Comparison of ENCODE assay signal across 30 mouse cellular contexts in genomic region chr16:34167042-34167441, GRCm38 (mm10).
DNase-seq lines count a peak whose midpoint lies in the region; ATAC-seq and TF ChIP-seq lines count a peak whose summit lies in the region.
"Had no signal": no experiment of that assay in that cellular context is flagged by ENCODE, and none has a peak within 500 bp of the region (broad histone marks: within the 10 kb centered on the region; RNA-seq: fewer than 3 reads in every experiment).

No protein-coding gene starts in this region.

- no peak for ATAC-seq in hindbrain, embryonic 14.5 days (ENCODE audit: low FRiP score)
- ATAC-seq in hindbrain, embryonic 12.5 days (ENCODE audit: low FRiP score) = no peak
- no peak for ATAC-seq in midbrain, embryonic 14.5 days (ENCODE audit: low FRiP score, low TSS enrichment)
- ATAC-seq in midbrain, embryonic 11.5 days (ENCODE audit: low FRiP score) = no peak
- ATAC-seq in forebrain, postnatal 0 days = 0 out of 2 replicates have a peak, but pooled peaks have one; percentile 27
- ATAC-seq: activated CD4-positive, CD25-positive, alpha-beta regulatory T cell, adult 4 months; inflammation-experienced regulatory T-cells, adult 6 months; liver, embryonic 12.5 days; liver, postnatal 0 days; lung, postnatal 0 days had no signal

- peaks cover 50% of the 10 kb centered on the region for H3K36me3 ChIP-seq in hindbrain, embryonic 14.5 days (replicated peaks; ENCODE audit: control insufficient read depth, insufficient read depth)
- H3K36me3 ChIP-seq in hindbrain, embryonic 12.5 days = peaks cover 43% of the 10 kb centered on the region
- peaks cover 24% of the 10 kb centered on the region for H3K36me3 ChIP-seq in midbrain, embryonic 14.5 days (ENCODE audit: control insufficient read depth, insufficient read depth, low read length)
- H3K36me3 ChIP-seq in midbrain, embryonic 11.5 days (ENCODE audit: control insufficient read depth, insufficient read depth, low read length) = peaks cover under 1% of the 10 kb centered on the region; the same call in 1 of the 2 replicates
- H3K36me3 ChIP-seq in forebrain, postnatal 0 days (ENCODE audit: insufficient read depth) = peaks cover 41% of the 10 kb centered on the region
- H3K36me3 ChIP-seq: liver, embryonic 12.5 days; stomach, embryonic 15.5 days had no signal

- no peak for DNase-seq in hindbrain, embryonic 14.5 days (ENCODE audit: low spot score)
- peak; percentile 36 for DNase-seq in midbrain, embryonic 14.5 days
- DNase-seq in midbrain, embryonic 11.5 days (ENCODE audit: low spot score, missing footprints) = no peak
- no peak for DNase-seq in forebrain, postnatal 0 days
- DNase-seq in gastrocnemius, postnatal 4 days (ENCODE audit: low spot score in 2 of 2) = no peak
- no peak for DNase-seq in spleen, postnatal 4 days (ENCODE audit: low spot score in 2 of 2)
- DNase-seq: adrenal gland, adult 2 months; adrenal gland, postnatal 36 days; B cell, adult 2 months; cerebellum, adult 8-10 months; cerebellum, postnatal 25 days; gastrocnemius, postnatal 25 days; heart, postnatal 10 days; kidney, adult 11 months; kidney, postnatal 14 days; left cerebral cortex, postnatal 4 days; liver, postnatal 0 days; lung, postnatal 4 days; retina, postnatal 1 day; right cerebral cortex, postnatal 14 days had no signal

- 64% methylated on average over 5 of the region's 5 CpGs for WGBS in hindbrain, embryonic 14.5 days
- 74% methylated on average over 5 of the region's 5 CpGs for WGBS in hindbrain, embryonic 12.5 days
- WGBS in midbrain, embryonic 14.5 days = 49% methylated on average over 5 of the region's 5 CpGs
- 73% methylated on average over 5 of the region's 5 CpGs for WGBS in midbrain, embryonic 11.5 days
- 27% methylated on average over 5 of the region's 5 CpGs for WGBS in forebrain, postnatal 0 days

- H3K4me2 ChIP-seq in hindbrain, embryonic 14.5 days (replicated peaks) = no peak overlapping the region
- no peak overlapping the region for H3K4me2 ChIP-seq in hindbrain, embryonic 12.5 days (replicated peaks)
- no peak overlapping the region for H3K4me2 ChIP-seq in midbrain, embryonic 14.5 days (ENCODE audit: low read length)
- no peak overlapping the region for H3K4me2 ChIP-seq in midbrain, embryonic 11.5 days
- H3K4me2 ChIP-seq in forebrain, postnatal 0 days (ENCODE audit: low read depth) = no peak overlapping the region
- H3K4me2 ChIP-seq: embryonic facial prominence, embryonic 15.5 days; heart, embryonic 13.5 days; liver, embryonic 12.5 days; neural tube, embryonic 15.5 days; stomach, embryonic 15.5 days had no signal

- no peak for TF ChIP-seq CTCF in forebrain, postnatal 0 days (IDR thresholded peaks at IDR 0.05; ENCODE audit: low read depth)

- H3K9me3 ChIP-seq in hindbrain, embryonic 14.5 days (ENCODE audit: control insufficient read depth, low read length) = no peaks in the 10 kb centered on the region
- no peaks in the 10 kb centered on the region for H3K9me3 ChIP-seq in hindbrain, embryonic 12.5 days (replicated peaks)
- no peaks in the 10 kb centered on the region for H3K9me3 ChIP-seq in midbrain, embryonic 14.5 days (ENCODE audit: control insufficient read depth, low read length)
- no peaks in the 10 kb centered on the region for H3K9me3 ChIP-seq in midbrain, embryonic 11.5 days (ENCODE audit: control insufficient read depth, low read length)
- no peaks in the 10 kb centered on the region for H3K9me3 ChIP-seq in forebrain, postnatal 0 days (ENCODE audit: low read length)
- H3K9me3 ChIP-seq: embryonic facial prominence, embryonic 10.5 days; embryonic facial prominence, embryonic 15.5 days; heart, embryonic 13.5 days; liver, embryonic 12.5 days; neural tube, embryonic 15.5 days; stomach, embryonic 15.5 days had no signal

- no peak overlapping the region for H3K4me3 ChIP-seq in hindbrain, embryonic 14.5 days (replicated peaks; ENCODE audit: low read length)
- no peak overlapping the region for H3K4me3 ChIP-seq in hindbrain, embryonic 12.5 days
- no peak overlapping the region for H3K4me3 ChIP-seq in midbrain, embryonic 14.5 days (replicated peaks; ENCODE audit: low read depth, low read length)
- H3K4me3 ChIP-seq in midbrain, embryonic 11.5 days (ENCODE audit: low read depth, low read length) = no peak overlapping the region
- H3K4me3 ChIP-seq in forebrain, postnatal 0 days (ENCODE audit: low read depth, low read length) = no peak overlapping the region
- H3K4me3 ChIP-seq: embryonic facial prominence, embryonic 10.5 days; embryonic facial prominence, embryonic 15.5 days; heart, embryonic 13.5 days; liver, embryonic 12.5 days; neural tube, embryonic 15.5 days; stomach, embryonic 15.5 days had no signal

- H3K27me3 ChIP-seq in hindbrain, embryonic 14.5 days (ENCODE audit: control insufficient read depth, insufficient read depth, low read length) = no peaks in the 10 kb centered on the region
- H3K27me3 ChIP-seq in hindbrain, embryonic 12.5 days = no peaks in the 10 kb centered on the region
- H3K27me3 ChIP-seq in midbrain, embryonic 14.5 days (ENCODE audit: control insufficient read depth, insufficient read depth, low read length) = no peaks in the 10 kb centered on the region
- no peaks in the 10 kb centered on the region for H3K27me3 ChIP-seq in midbrain, embryonic 11.5 days (ENCODE audit: control insufficient read depth, insufficient read depth, low read length)
- H3K27me3 ChIP-seq in forebrain, postnatal 0 days (ENCODE audit: insufficient read depth, low read length) = no peaks in the 10 kb centered on the region
- H3K27me3 ChIP-seq: embryonic facial prominence, embryonic 15.5 days; heart, embryonic 13.5 days; liver, embryonic 12.5 days; neural tube, embryonic 15.5 days; stomach, embryonic 15.5 days had no signal

- H3K27ac ChIP-seq in hindbrain, embryonic 14.5 days = peak overlapping the region; percentile 39; the same call in 1 of the 2 replicates
- H3K27ac ChIP-seq in hindbrain, embryonic 12.5 days = no peak overlapping the region
- H3K27ac ChIP-seq in midbrain, embryonic 14.5 days (replicated peaks; ENCODE audit: low read depth, low read length) = peak overlapping the region; percentile 42
- no peak overlapping the region for H3K27ac ChIP-seq in midbrain, embryonic 11.5 days (ENCODE audit: low read depth, low read length)
- peak overlapping the region; percentile 57; the same call in 1 of the 2 replicates for H3K27ac ChIP-seq in forebrain, postnatal 0 days (ENCODE audit: low read depth, low read length)
- H3K27ac ChIP-seq: embryonic facial prominence, embryonic 10.5 days; embryonic facial prominence, embryonic 15.5 days; heart, embryonic 13.5 days; liver, embryonic 12.5 days; neural tube, embryonic 15.5 days; stomach, embryonic 15.5 days had no signal

- H3K9ac ChIP-seq in hindbrain, embryonic 14.5 days = no peak overlapping the region
- no peak overlapping the region for H3K9ac ChIP-seq in hindbrain, embryonic 12.5 days
- H3K9ac ChIP-seq in midbrain, embryonic 14.5 days (replicated peaks; ENCODE audit: low read length) = no peak overlapping the region
- no peak overlapping the region for H3K9ac ChIP-seq in midbrain, embryonic 11.5 days (ENCODE audit: low read length)
- H3K9ac ChIP-seq in forebrain, postnatal 0 days = no peak overlapping the region
- H3K9ac ChIP-seq: embryonic facial prominence, embryonic 15.5 days; heart, embryonic 13.5 days; liver, embryonic 12.5 days; liver, postnatal 0 days; neural tube, embryonic 15.5 days; stomach, embryonic 15.5 days had no signal

- H3K4me1 ChIP-seq in hindbrain, embryonic 14.5 days (replicated peaks; ENCODE audit: control insufficient read depth, insufficient read depth, low read length) = no peaks in the 10 kb centered on the region
- no peaks in the 10 kb centered on the region for H3K4me1 ChIP-seq in hindbrain, embryonic 12.5 days
- no peaks in the 10 kb centered on the region for H3K4me1 ChIP-seq in midbrain, embryonic 14.5 days (ENCODE audit: control insufficient read depth, insufficient read depth, low read length)
- no peaks in the 10 kb centered on the region for H3K4me1 ChIP-seq in midbrain, embryonic 11.5 days (ENCODE audit: control insufficient read depth, insufficient read depth, low read length)
- H3K4me1 ChIP-seq in forebrain, postnatal 0 days (ENCODE audit: insufficient read depth) = 0 out of 2 replicates have a peak, but pooled peaks cover 7% of the 10 kb centered on the region
- H3K4me1 ChIP-seq: embryonic facial prominence, embryonic 10.5 days; liver, embryonic 12.5 days; neural tube, embryonic 15.5 days; stomach, embryonic 15.5 days had no signal

Comparison
In these comparisons a context has a peak if more than half of its experiments do, and no peak if none do; other contexts are left out.
1. H3K27ac ChIP-seq: peak in hindbrain, embryonic 14.5 days (single experiment), midbrain, embryonic 14.5 days (single experiment) and forebrain, postnatal 0 days (single experiment); none in hindbrain, embryonic 12.5 days (single experiment) and midbrain, embryonic 11.5 days (single experiment).